Mouse (Mus musculus) G1E (cell line): ENCODE results near the gene Fam3c. TPM values are rescaled to one million over a fixed set of nuclear protein-coding genes. Genes with fewer than 3 reads are reported as not detected.
"Not testable (repeated sequence)": the region's sequence is repeated elsewhere in the genome, so short reads cannot be mapped to it uniquely, and the experiment has no call there.

Source experiments
- ATAC-seq: 2 replicates; pipeline ENCODE4 v1.8.0; 2016; ENCODE audit warnings: mild to moderate bottlenecking; ENCODE audit not compliant: insufficient number of reproducible peaks, poor library complexity, low FRiP score, severe bottlenecking; ENCODE audit errors: extremely low read depth
- DNase-seq: peaks from one replicate; pipeline ENCODE4 v3.0.0; 2012; ENCODE audit warnings: low spot score
- H3K27me3 ChIP-seq: 2 replicates; pipeline ENCODE4 v1.6.1; 2012; ENCODE audit warnings: mild to moderate bottlenecking, low read length, inconsistent platforms; ENCODE audit not compliant: insufficient read depth
- H3K36me3 ChIP-seq: replicated peaks from 2 replicates; pipeline ENCODE3; 2012; ENCODE audit warnings: mild to moderate bottlenecking, inconsistent platforms
- H3K4me1 ChIP-seq: 2 replicates; pipeline ENCODE4 v1.6.1; 2012; ENCODE audit warnings: low read depth, low read length, inconsistent platforms, mixed read lengths; ENCODE audit not compliant: insufficient read depth
- H3K4me3 ChIP-seq: 2 replicates; pipeline ENCODE4 v1.5.1; 2012; ENCODE audit warnings: low read depth, mild to moderate bottlenecking, inconsistent platforms, low read length, moderate library complexity, mixed read lengths
- H3K9me3 ChIP-seq: replicated peaks from 2 replicates; pipeline ENCODE4 v1.6.1; 2012; ENCODE audit warnings: inconsistent platforms
- CTCF ChIP-seq: IDR thresholded peaks from 2 replicates; pipeline ENCODE4 v1.5.1; 2012; ENCODE audit warnings: low read depth, low read length, inconsistent platforms, mixed read lengths
- GATA1 ChIP-seq: IDR thresholded peaks from 2 replicates; pipeline ENCODE4 v1.6.1; 2012; ENCODE audit warnings: borderline replicate concordance, low read length, inconsistent platforms, mixed read lengths
- GATA2 ChIP-seq: IDR thresholded peaks from 2 replicates; pipeline ENCODE4 v1.6.1; 2012; ENCODE audit warnings: low read depth, low read length, inconsistent platforms, borderline replicate concordance
- POLR2AphosphoS5 ChIP-seq: IDR thresholded peaks from 2 replicates; pipeline ENCODE4 v1.6.1; 2012; ENCODE audit warnings: low read depth, low read length, inconsistent platforms; ENCODE audit not compliant: insufficient replicate concordance
- TAL1 ChIP-seq: conservative IDR thresholded peaks from 2 replicates; pipeline ENCODE4 v1.6.1; 2012; ENCODE audit warnings: low read depth, low read length, inconsistent platforms, mixed read lengths
- polyA plus RNA-seq: library from polyadenylated mRNA; stranded (reverse); fragments of >175 nt; gene quantifications from 2 replicates; pipeline ENCODE4 v1.2.3, GENCODE M21; 2012
- total RNA-seq, 2 experiments: library from RNA; stranded (forward) in 1 of 2; stranded (reverse) in 1 of 2; fragments of 200-1000 nt in 1 of 2; fragments of >200 nt in 1 of 2; fragmentation: Nextera tagmentation in 1 of 2; gene quantifications; 2 replicates each; pipeline ENCODE4 v1.2.3; 2014 to 2017

Gene Fam3c
- total and polyA plus RNA-seq, 3 experiments = 3.3 to 20.6 (median 8.5) TPM

DNA sequence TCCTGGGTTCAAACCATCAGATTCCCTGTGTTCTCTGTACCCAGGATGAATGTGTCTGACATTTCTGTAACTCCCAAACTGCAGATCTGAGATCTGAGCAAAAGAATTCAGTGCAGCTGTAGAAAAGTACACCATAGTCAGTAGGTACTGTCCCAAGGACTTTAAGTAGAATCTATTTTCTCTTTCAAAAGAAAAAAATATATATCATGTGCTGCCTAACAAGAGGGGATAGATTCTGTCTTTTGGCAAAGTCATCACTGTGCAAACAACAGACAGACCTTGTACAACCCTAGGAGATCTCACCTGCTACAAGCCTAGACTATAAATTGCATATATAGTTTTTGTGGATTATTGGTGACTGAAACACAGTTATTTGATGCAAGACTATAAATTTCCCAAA lies 87.4 kb downstream of the Fam3c start:
- Histone ChIP-seq H3K27me3 (no peaks in the 10 kb centered on the region), H3K4me1 (no peaks in the 10 kb centered on the region), H3K4me3 (no peak overlapping the region), H3K36me3 (no peaks in the 10 kb centered on the region), H3K9me3 (no peaks in the 10 kb centered on the region)
- TF ChIP-seq GATA1 (no peak), POLR2AphosphoS5 (no peak), TAL1 (no peak), CTCF (no peak), GATA2 (no peak)
- no peak for ATAC-seq
- no peak for DNase-seq

DNA sequence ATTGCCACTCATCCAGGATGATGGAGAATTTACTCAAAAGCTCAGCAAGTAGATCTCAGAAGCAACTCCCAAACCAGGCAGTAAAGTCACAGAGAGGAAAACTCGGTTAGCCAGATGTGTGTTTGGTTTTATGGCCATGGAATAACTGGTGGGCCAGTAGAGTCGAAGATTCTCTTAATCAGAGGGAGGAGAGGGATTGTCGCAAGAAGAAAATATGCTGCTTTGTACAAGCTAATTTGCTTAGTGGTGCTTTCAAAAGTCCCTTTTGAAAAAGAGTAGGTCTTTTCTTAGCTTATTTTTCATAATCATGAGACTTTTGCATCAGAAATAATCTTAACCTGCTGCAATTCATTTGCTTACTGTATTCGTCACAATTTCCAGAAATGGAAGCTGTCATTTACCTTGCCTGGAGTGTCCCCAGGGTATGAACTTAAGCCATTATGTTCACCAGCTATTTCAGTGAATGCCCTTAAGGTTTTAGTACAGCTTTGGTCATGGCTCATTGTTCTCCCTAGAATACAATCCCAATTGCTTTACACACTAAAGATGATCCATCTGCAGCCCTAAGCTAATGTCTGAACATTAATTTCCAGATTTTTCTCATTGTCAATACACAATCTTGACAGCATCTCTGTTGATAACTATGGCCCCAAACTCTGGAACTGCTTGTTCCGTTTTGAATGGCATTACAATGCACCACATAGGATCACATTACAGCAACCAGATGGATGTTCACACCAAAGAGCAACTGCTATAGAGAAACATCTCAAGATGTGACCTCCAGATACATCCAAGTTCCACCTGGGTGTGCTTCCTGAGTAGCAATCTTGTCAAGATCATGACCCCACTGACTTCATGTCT lies 88.0 kb downstream of the Fam3c start:
- no peaks in the 10 kb centered on the region for H3K4me1 ChIP-seq
- H3K36me3 ChIP-seq = no peaks in the 10 kb centered on the region
- ATAC-seq (no peak), DNase-seq (no peak)
- no peaks in the 10 kb centered on the region for H3K27me3 ChIP-seq
- no peaks in the 10 kb centered on the region for H3K9me3 ChIP-seq
- TF ChIP-seq POLR2AphosphoS5 (no peak), GATA2 (no peak), GATA1 (no peak), TAL1 (no peak), CTCF (no peak)
- no peak overlapping the region for H3K4me3 ChIP-seq

GRCm38 (mm10) chr6:22266018-22266417 lies 90.0 kb downstream of the Fam3c start:
- DNase-seq (no peak), ATAC-seq (no peak)
- TF ChIP-seq POLR2AphosphoS5 (no peak), GATA2 (no peak)
- Histone ChIP-seq H3K9me3 (no peaks in the 10 kb centered on the region), H3K4me3 (no peak overlapping the region), H3K27me3 (no peaks in the 10 kb centered on the region), H3K36me3 (no peaks in the 10 kb centered on the region), H3K4me1 (no peaks in the 10 kb centered on the region)

DNA sequence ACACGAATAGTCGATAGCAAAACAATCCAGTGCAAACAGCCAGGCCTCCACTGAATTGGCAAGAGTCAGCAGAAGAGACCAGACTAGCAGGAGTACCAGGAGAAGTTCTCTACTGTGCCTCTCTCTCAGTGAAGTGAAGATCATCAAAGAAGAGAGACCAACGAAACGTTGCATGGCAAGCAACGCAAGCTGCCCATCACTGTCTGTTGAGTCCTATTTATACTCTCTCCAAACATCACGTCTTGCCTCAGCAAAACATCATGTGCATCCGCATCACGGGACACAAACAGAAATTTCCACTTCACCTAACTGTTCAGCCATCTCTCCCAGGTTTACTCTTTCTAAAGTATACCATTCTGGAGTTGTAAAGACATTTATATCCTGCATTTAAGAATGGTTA lies 91.9 kb downstream of the Fam3c start:
- H3K4me1 ChIP-seq, H3K9me3 ChIP-seq, DNase-seq, H3K36me3 ChIP-seq, ATAC-seq, H3K27me3 ChIP-seq, H3K4me3 ChIP-seq: not testable (repeated sequence)

GRCm38 (mm10) chr6:22262519-22262918 lies 93.5 kb downstream of the Fam3c start:
- H3K9me3 ChIP-seq = no peaks in the 10 kb centered on the region
- TF ChIP-seq GATA1 (no peak), TAL1 (no peak), POLR2AphosphoS5 (no peak), CTCF (no peak), GATA2 (no peak)
- no peaks in the 10 kb centered on the region for H3K36me3 ChIP-seq
- H3K27me3 ChIP-seq = no peaks in the 10 kb centered on the region
- H3K4me1 ChIP-seq = no peaks in the 10 kb centered on the region
- no peak overlapping the region for H3K4me3 ChIP-seq
- no peak for DNase-seq
- no peak for ATAC-seq

GRCm38 (mm10) chr6:22258784-22259183 lies 97.3 kb downstream of the Fam3c start:
- H3K4me1 ChIP-seq = no peaks in the 10 kb centered on the region
- no peak for ATAC-seq
- TF ChIP-seq GATA2 (no peak), TAL1 (no peak)
- DNase-seq = no peak
- H3K36me3 ChIP-seq = no peaks in the 10 kb centered on the region
- H3K9me3 ChIP-seq = no peaks in the 10 kb centered on the region
- no peak overlapping the region for H3K4me3 ChIP-seq
- H3K27me3 ChIP-seq = peaks cover 3% of the 10 kb centered on the region; the same call in 1 of the 2 replicates

Other genes starting within 250 kb of the Fam3c start
- gene Wnt16, start 68.0 kb downstream of the Fam3c start, total RNA-seq (2014; fragmentation: Nextera tagmentation) = not detected in 2 replicates
- 0.12 TPM in 1 of 2 replicates, not detected in the other for gene Wnt16, start 68.0 kb downstream of the Fam3c start, total RNA-seq (2017)
- not detected in 2 replicates for gene Wnt16, start 68.0 kb downstream of the Fam3c start, polyA plus RNA-seq